Mouse (Mus musculus) bone marrow macrophage, adult 2 months (primary cell): ENCODE data around the gene Zfp27. TPM values are rescaled to one million over a fixed set of nuclear protein-coding genes. Genes with fewer than 3 reads are reported as not detected.

ENCODE experiments used
- H3K27ac ChIP-seq: 2 replicates; pipeline ENCODE4 v1.5.1; 2012; ENCODE audit warnings: low read depth, low read length; ENCODE audit not compliant: insufficient read depth
- H3K4me1 ChIP-seq: 2 replicates; pipeline ENCODE4 v1.6.1; 2012; ENCODE audit warnings: low read length; ENCODE audit not compliant: control insufficient read depth, insufficient read depth
- H3K4me3 ChIP-seq: 2 replicates; pipeline ENCODE4 v1.5.1; 2012; ENCODE audit warnings: mild to moderate bottlenecking, low read length, moderate library complexity; ENCODE audit not compliant: insufficient read depth
- CTCF ChIP-seq: IDR thresholded peaks from 2 replicates; pipeline ENCODE4 v1.5.1; 2012; ENCODE audit warnings: low read depth, mild to moderate bottlenecking, low read length, moderate library complexity
- POLR2A ChIP-seq: IDR thresholded peaks from 2 replicates; pipeline ENCODE4 v1.6.1; 2012; ENCODE audit warnings: mild to moderate bottlenecking, low read depth, low read length, borderline replicate concordance
- polyA plus RNA-seq: library from polyadenylated mRNA; stranded (reverse); fragments of >200 nt; gene quantifications from 2 replicates; pipeline ENCODE4 v1.2.4, GENCODE M21; 2012; ENCODE audit not compliant: missing spikeins, insufficient read depth, insufficient read length

The Zfp27 gene
- polyA plus RNA-seq, 1 experiment = 3.8 TPM

- TF ChIP-seq POLR2A = no peak
- no peak for TF ChIP-seq CTCF
- Histone ChIP-seq H3K4me3 (no peak overlapping the region), H3K27ac (no peak overlapping the region), H3K4me1 (no peaks in the 10 kb centered on the region)
Measured at GRCm38 (mm10) chr7:29844616-29845015, 61.8 kb downstream of the Zfp27 start.

Other genes with a start within 250 kb of the Zfp27 start
- 0.29 TPM in 1 of 2 replicates, not detected in the other for gene Catsperg2, start 179.5 kb downstream of the Zfp27 start, polyA plus RNA-seq
- gene Zfp84, start 138.0 kb downstream of the Zfp27 start, polyA plus RNA-seq = 10.3 and 12.5 TPM in 2 replicates
- gene Zfp30, start 122.6 kb downstream of the Zfp27 start, polyA plus RNA-seq = 1.4 and 2.6 TPM in 2 replicates
- gene Zfp790, start 90.5 kb downstream of the Zfp27 start, polyA plus RNA-seq = 7.9 and 9.5 TPM in 2 replicates
- 1.4 and 2.1 TPM in 2 replicates for gene Zfp940, start 52.9 kb downstream of the Zfp27 start, polyA plus RNA-seq
- gene Zfp420, start 46.6 kb downstream of the Zfp27 start, polyA plus RNA-seq = 4.8 and 5.7 TPM in 2 replicates
- 3.1 and 3.8 TPM in 2 replicates for gene Zfp383, start 1.7 kb upstream of the Zfp27 start, polyA plus RNA-seq
- 7.2 and 8.6 TPM in 2 replicates for gene Zfp74, start 47.5 kb upstream of the Zfp27 start, polyA plus RNA-seq
- 3.6 and 4.0 TPM in 2 replicates for gene Zfp568, start 77.4 kb upstream of the Zfp27 start, polyA plus RNA-seq
- 4.1 and 5.0 TPM in 2 replicates for gene Zfp14, start 144.8 kb upstream of the Zfp27 start, polyA plus RNA-seq
- 3.9 and 4.6 TPM in 2 replicates for gene Zfp82, start 166.3 kb upstream of the Zfp27 start, polyA plus RNA-seq
- gene Gm26920, start 183.8 kb upstream of the Zfp27 start, polyA plus RNA-seq = not detected in 2 replicates
- gene Zfp566, start 184.0 kb upstream of the Zfp27 start, polyA plus RNA-seq = 1.6 and 2.8 TPM in 2 replicates
- 40.2 and 49.9 TPM in 2 replicates for gene Zfp260, start 188.2 kb upstream of the Zfp27 start, polyA plus RNA-seq
- gene Zfp382, start 215.4 kb upstream of the Zfp27 start, polyA plus RNA-seq = 7.7 and 8.9 TPM in 2 replicates